Mouse (Mus musculus) stomach, embryonic 14.5 days (tissue): Measurements from ENCODE around the gene Hesx1. TPM values are rescaled to one million over a fixed set of nuclear protein-coding genes. Genes with fewer than 3 reads are reported as not detected.

Experiments used
- ATAC-seq: fragments of 200-750 bp; cut with Nextera tagmentation; 2 replicates; pipeline ENCODE4 v1.8.0; 2017; ENCODE audit warnings: low read depth, moderate TSS enrichment; ENCODE audit not compliant: insufficient number of reproducible peaks, insufficient read depth, low FRiP score
- H3K27ac ChIP-seq: fragments of 300-500 bp; sonication (generic); 2 replicates; pipeline ENCODE4 v1.5.1; 2014; ENCODE audit warnings: mild to moderate bottlenecking, low read length, moderate library complexity, mixed read lengths
- H3K27me3 ChIP-seq: fragments of 300-500 bp; sonication (generic); 2 replicates; pipeline ENCODE4 v1.6.1; 2014; ENCODE audit warnings: low read length, control low read depth, mixed read lengths; ENCODE audit not compliant: control insufficient read depth, insufficient read depth
- H3K36me3 ChIP-seq: fragments of 300-500 bp; sonication (generic); 2 replicates; pipeline ENCODE4 v1.6.1; 2014; ENCODE audit warnings: mild to moderate bottlenecking, control low read depth, low read length, moderate library complexity, mixed read lengths; ENCODE audit not compliant: control insufficient read depth, insufficient read depth
- H3K4me1 ChIP-seq: fragments of 300-500 bp; sonication (generic); 2 replicates; pipeline ENCODE4 v1.6.1; 2014; ENCODE audit warnings: low read length, control low read depth, mixed read lengths; ENCODE audit not compliant: control insufficient read depth, insufficient read depth
- H3K4me2 ChIP-seq: fragments of 300-500 bp; sonication (generic); replicated peaks from 2 replicates; pipeline ENCODE4 v1.6.1; 2014; ENCODE audit warnings: low read depth, low read length, control low read depth
- H3K4me3 ChIP-seq: fragments of 300-500 bp; sonication (generic); 2 replicates; pipeline ENCODE4 v1.5.1; 2014; ENCODE audit warnings: low read depth, low read length, control low read depth
- H3K9ac ChIP-seq: fragments of 300-500 bp; sonication (generic); replicated peaks from 2 replicates; pipeline ENCODE4 v1.6.1; 2014; ENCODE audit warnings: low read depth, mild to moderate bottlenecking, control low read depth, low read length, moderate library complexity, mixed read lengths
- H3K9me3 ChIP-seq: fragments of 300-500 bp; sonication (generic); 2 replicates; pipeline ENCODE4 v1.6.1; 2016; ENCODE audit warnings: low read depth, low read length, control low read depth; ENCODE audit not compliant: control insufficient read depth
- WGBS: fragments of 180-500 bp; shearing (Covaris S2); extraction: QIAGEN DNeasy Blood & Tissue Kit; methylation state at CpG from one replicate; pipeline ENCODE4 v1.1.7; 2014; 5-methylcytosine and 5-hydroxymethylcytosine counted together
- polyA plus RNA-seq: library from polyadenylated mRNA; unstranded; fragments of >200 nt; fragmentation: Nextera tagmentation; extraction: Ambion mirVana; gene quantifications from 2 replicates; pipeline ENCODE4 v1.2.1, GENCODE M21; 2014

The Hesx1 gene
- polyA plus RNA-seq, 1 experiment from 2014 or later: not detected

DNA sequence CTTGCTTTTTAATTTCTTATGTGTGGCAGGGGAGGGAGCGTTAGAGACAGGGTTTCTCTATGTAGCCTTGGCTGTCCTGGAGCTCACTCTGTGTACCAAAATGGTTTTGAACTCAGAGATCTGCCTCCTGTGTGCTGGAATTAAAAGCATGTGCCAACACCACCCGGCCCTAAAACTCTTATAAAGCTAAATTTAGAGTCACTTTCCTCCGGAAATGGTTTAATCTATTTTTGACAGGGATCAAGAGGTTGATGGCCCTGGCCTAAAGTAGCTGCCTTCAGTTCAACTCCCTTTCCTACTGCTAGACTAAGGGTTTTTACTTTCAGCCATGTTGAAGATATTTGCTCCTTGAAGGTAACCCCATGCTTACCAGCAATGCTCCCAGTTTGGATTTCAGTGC, 789 bp upstream of the Hesx1 start:
- Histone ChIP-seq H3K27ac (no peak overlapping the region), H3K9me3 (no peaks in the 10 kb centered on the region), H3K36me3 (no peaks in the 10 kb centered on the region), H3K4me3 (no peak overlapping the region), H3K9ac (no peak overlapping the region), H3K4me2 (no peak overlapping the region), H3K4me1 (peaks cover 10% of the 10 kb centered on the region; the same call in 1 of the 2 replicates), H3K27me3 (no peaks in the 10 kb centered on the region)
- 46% methylated on average over 3 of the region's 3 CpGs for WGBS
- ATAC-seq: no peak

DNA sequence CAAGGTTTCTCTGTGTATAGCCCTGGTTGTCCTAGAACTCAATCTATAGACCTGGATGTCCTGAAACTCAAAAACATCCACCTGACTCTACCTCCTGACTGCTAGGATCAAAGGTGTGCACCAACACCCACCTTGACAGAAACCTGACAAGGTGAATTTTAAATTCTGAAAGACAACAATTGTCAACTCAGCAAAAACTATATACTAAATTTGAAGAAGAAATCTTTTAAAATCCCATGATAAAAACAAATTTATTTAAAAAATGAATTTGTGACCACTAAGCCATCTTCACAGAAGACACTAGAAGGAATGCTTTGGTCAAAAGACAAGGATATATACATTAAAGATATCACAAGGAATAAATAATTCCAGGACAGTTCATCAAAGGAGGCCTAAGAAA, 2.0 kb downstream of the Hesx1 start:
- H3K4me3 ChIP-seq: no peak overlapping the region
- no peaks in the 10 kb centered on the region for H3K27me3 ChIP-seq
- H3K9me3 ChIP-seq: no peaks in the 10 kb centered on the region
- no peak for ATAC-seq
- H3K27ac ChIP-seq: no peak overlapping the region
- no peak overlapping the region for H3K4me2 ChIP-seq
- H3K4me1 ChIP-seq: peaks cover 10% of the 10 kb centered on the region; the same call in 1 of the 2 replicates
- H3K36me3 ChIP-seq: no peaks in the 10 kb centered on the region
- H3K9ac ChIP-seq: no peak overlapping the region

DNA sequence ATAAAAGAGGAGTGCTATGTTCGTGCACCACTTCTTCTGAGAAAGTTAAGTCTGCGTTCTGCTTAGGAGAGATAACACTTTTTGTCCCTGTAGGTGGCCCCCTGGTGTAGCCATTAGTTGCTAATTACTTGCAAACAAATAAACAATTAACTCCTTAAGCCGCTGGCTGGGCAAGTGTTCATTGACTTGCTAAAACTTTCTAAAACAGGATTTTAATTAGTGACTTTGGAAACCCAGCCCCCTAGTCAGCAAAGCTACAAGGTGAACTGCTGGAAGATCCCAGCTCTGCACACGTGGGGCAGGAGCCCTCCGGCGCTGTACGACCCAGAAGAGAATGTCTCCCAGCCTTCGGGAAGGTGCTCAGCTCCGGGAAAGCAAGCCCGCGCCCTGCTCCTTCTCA, 6.2 kb downstream of the Hesx1 start:
- Histone ChIP-seq H3K27ac (no peak overlapping the region), H3K9me3 (no peaks in the 10 kb centered on the region), H3K4me3 (no peak overlapping the region), H3K27me3 (no peaks in the 10 kb centered on the region), H3K4me2 (no peak overlapping the region), H3K9ac (no peak overlapping the region), H3K4me1 (no peaks in the 10 kb centered on the region), H3K36me3 (no peaks in the 10 kb centered on the region)
- 7% methylated on average over 11 of the region's 11 CpGs for WGBS
- no peak for ATAC-seq

DNA sequence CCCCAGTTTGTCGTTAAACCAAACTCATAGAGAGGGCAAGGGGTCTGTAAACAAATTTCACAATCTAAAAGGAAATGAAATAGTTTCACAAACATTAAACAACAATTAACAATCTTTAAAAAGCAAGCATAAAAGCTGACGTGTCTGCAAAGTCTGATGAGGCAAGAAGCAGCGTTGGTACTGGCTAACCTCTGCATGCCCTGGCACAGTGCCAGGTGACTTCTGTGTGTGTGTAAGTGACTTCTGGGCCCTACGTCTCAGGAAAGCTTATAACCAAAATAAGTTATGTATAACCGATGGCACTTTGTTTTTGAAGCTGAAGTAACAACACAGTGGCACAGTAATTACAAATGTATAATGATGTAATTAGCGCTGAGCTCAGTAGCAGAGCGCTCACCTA, 10.7 kb downstream of the Hesx1 start:
- no peak overlapping the region for H3K9ac ChIP-seq
- H3K4me2 ChIP-seq: no peak overlapping the region
- WGBS: 67% methylated on average over 7 of the region's 7 CpGs
- no peak overlapping the region for H3K4me3 ChIP-seq
- no peaks in the 10 kb centered on the region for H3K4me1 ChIP-seq
- ATAC-seq: no peak
- no peaks in the 10 kb centered on the region for H3K27me3 ChIP-seq
- no peaks in the 10 kb centered on the region for H3K9me3 ChIP-seq
- no peaks in the 10 kb centered on the region for H3K36me3 ChIP-seq
- no peak overlapping the region for H3K27ac ChIP-seq

DNA sequence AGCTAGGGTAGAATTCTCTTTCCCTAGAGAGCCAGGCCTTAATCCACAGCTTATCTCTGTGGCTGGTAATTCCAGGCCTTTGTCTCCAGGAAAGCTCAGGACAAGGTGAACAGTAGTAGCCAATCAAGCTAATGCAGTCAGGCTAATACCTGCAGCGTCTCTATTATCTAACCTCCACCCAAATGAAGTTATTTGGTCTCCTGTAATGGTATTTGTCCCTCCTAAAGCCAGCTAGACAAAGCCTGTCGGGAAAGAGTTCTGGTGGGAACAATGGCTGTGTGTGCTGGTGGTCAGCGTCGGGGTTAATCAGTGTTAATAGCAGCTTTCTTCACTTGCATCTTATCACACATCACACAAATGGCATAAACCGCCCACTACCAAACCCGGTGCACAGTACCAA, 11.7 kb downstream of the Hesx1 start:
- Histone ChIP-seq H3K4me2 (no peak overlapping the region), H3K36me3 (no peaks in the 10 kb centered on the region), H3K9me3 (no peaks in the 10 kb centered on the region), H3K9ac (no peak overlapping the region), H3K27me3 (no peaks in the 10 kb centered on the region), H3K4me1 (no peaks in the 10 kb centered on the region), H3K27ac (no peak overlapping the region), H3K4me3 (no peak overlapping the region)
- ATAC-seq: no peak
- WGBS: 51% methylated on average over 6 of the region's 6 CpGs

DNA sequence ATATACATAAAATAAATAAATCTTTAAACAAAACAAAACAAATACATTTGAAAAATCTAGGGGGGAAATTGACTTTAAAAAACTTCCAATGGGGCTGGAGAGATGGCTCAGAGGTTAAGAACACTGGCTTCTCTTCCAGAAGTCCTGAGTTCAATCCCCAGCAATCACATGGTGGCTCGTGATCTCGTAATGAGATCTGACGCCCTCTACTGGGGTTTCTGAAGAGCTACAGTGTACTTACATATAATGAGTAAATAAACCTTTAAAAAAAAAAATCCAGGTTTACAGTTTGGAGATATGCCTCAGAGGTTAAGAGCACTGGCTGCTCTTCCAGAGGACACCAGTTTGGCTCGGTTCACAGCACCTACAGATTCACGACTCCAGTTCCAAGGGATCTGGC, 17.3 kb downstream of the Hesx1 start:
- Histone ChIP-seq H3K9ac (no peak overlapping the region), H3K27ac (no peak overlapping the region), H3K4me2 (no peak overlapping the region), H3K4me3 (no peak overlapping the region), H3K4me1 (no peaks in the 10 kb centered on the region), H3K36me3 (no peaks in the 10 kb centered on the region), H3K9me3 (no peaks in the 10 kb centered on the region), H3K27me3 (no peaks in the 10 kb centered on the region)
- WGBS: 80% methylated on average over 5 of the region's 5 CpGs
- ATAC-seq: no peak

DNA sequence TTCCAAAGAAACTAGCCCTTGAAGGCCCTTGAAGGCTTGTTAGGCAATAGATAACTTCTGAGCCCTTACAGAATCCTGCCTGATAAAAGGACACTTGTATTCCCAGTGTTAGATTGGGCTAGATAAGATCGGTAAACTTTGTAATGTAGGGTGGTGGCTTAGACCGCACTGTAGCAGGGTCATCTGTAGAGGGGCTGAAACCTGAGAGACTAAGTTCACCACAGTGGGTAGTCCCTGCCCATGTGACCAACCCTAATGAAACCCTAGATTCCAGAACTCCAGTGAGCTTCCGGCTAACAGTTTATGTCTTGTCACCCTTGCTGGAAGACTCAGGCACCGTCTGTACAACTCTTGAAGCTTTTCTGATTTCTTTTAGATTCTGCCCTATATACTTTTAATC, 19.4 kb downstream of the Hesx1 start:
- WGBS: 39% methylated on average over 4 of the region's 4 CpGs
- no peak overlapping the region for H3K27ac ChIP-seq

DNA sequence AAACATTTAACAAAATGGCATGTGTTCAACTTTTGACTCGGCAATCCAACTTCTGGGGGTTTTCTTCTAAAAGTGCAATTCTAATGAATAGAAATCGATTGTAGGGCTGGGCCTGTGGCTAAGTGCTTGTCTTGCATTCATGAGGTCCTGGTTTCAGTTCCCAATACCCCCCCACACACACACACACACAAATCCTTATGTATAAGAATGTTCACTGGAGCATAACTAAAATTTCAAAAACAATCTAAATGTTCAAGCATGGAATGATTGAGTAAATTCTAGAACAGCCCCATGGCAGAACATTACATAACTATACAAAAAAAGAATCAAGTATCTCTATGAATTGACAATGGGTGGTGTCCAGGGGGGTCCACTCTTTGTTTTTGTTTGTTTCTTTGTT, 23.7 kb downstream of the Hesx1 start:
- Histone ChIP-seq H3K4me3 (no peak overlapping the region), H3K27me3 (no peaks in the 10 kb centered on the region), H3K9me3 (no peaks in the 10 kb centered on the region), H3K4me1 (no peaks in the 10 kb centered on the region), H3K27ac (no peak overlapping the region), H3K4me2 (no peak overlapping the region), H3K9ac (no peak overlapping the region), H3K36me3 (no peaks in the 10 kb centered on the region)
- WGBS: 84% methylated on average over 2 of the region's 2 CpGs
- ATAC-seq: no peak

More for the DNA sequence above, 19.4 kb downstream of the Hesx1 start:
- H3K4me2 ChIP-seq: no peak overlapping the region
- no peaks in the 10 kb centered on the region for H3K27me3 ChIP-seq
- no peaks in the 10 kb centered on the region for H3K4me1 ChIP-seq
- H3K36me3 ChIP-seq: no peaks in the 10 kb centered on the region
- no peak overlapping the region for H3K9ac ChIP-seq
- no peak for ATAC-seq
- no peak overlapping the region for H3K4me3 ChIP-seq
- no peaks in the 10 kb centered on the region for H3K9me3 ChIP-seq

DNA sequence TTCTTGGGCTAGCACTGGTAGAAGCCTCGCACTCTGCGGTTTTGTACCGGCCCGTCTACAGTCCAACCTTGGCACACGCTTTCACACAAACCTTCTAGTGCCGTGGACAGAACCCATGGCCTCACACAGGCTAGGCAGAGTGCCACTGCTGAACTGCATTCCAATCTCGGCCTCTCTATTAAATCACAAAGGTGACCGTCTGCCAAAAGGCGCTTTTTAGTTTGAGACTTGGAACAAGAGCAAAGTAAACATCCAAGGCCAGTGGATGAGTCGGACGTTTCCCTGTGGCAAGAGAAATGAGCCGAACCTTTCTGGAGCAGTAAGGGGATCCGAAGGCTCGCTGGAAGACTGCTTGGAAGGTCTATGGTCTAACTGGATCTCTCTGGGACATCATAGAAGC, 25.6 kb downstream of the Hesx1 start:
- Histone ChIP-seq H3K9ac (no peak overlapping the region), H3K27me3 (no peaks in the 10 kb centered on the region), H3K9me3 (no peaks in the 10 kb centered on the region), H3K4me1 (no peaks in the 10 kb centered on the region), H3K27ac (no peak overlapping the region), H3K4me2 (no peak overlapping the region), H3K4me3 (no peak overlapping the region), H3K36me3 (no peaks in the 10 kb centered on the region)
- WGBS: 79% methylated on average over 14 of the region's 14 CpGs
- ATAC-seq: no peak
